Mouse (Mus musculus) ES-E14 (cell line): ENCODE data around the gene Hectd4. TPM values are rescaled to one million over a fixed set of nuclear protein-coding genes. Genes with fewer than 3 reads are reported as not detected.

Experiments
- DNase-seq: peaks from one replicate; pipeline ENCODE4 v3.0.0-alpha.2; 2013; ENCODE audit warnings: low read depth, low spot score
- H3K27ac ChIP-seq: 2 replicates; pipeline ENCODE4 v1.5.1; 2012; ENCODE audit warnings: low read depth, mild to moderate bottlenecking, low read length, moderate library complexity, mixed read lengths; ENCODE audit not compliant: poor library complexity, insufficient read depth, severe bottlenecking
- H3K36me3 ChIP-seq: 2 replicates; pipeline ENCODE4 v1.6.1; 2012; ENCODE audit warnings: mild to moderate bottlenecking, low read length, moderate library complexity, mixed read lengths; ENCODE audit not compliant: control insufficient read depth, poor library complexity, insufficient read depth, severe bottlenecking
- H3K4me1 ChIP-seq, 2 experiments: fragments of 150-350 bp in 1 of 2; sonication (generic) in 1 of 2; 2 replicates each; pipeline ENCODE4 v1.6.1; 2012; ENCODE audit warnings: low read length in 2 of 2, mild to moderate bottlenecking in 1 of 2, mixed read lengths in 1 of 2; ENCODE audit not compliant: control insufficient read depth in 2 of 2, insufficient read depth in 2 of 2, poor library complexity in 1 of 2
- H3K4me3 ChIP-seq, 2 experiments: fragments of 150-350 bp in 1 of 2; sonication (generic) in 1 of 2; 2 replicates each; pipeline ENCODE4 v1.5.1; 2012; ENCODE audit warnings: low read length in 2 of 2, low read depth in 1 of 2, mild to moderate bottlenecking in 1 of 2, mixed read lengths in 1 of 2; ENCODE audit not compliant: insufficient read depth in 1 of 2, poor library complexity in 1 of 2, severe bottlenecking in 1 of 2
- H3K9ac ChIP-seq: 2 replicates; pipeline ENCODE4 v1.6.1; 2012; ENCODE audit warnings: low read depth, mild to moderate bottlenecking, low read length, mixed read lengths; ENCODE audit not compliant: poor library complexity, insufficient read depth, severe bottlenecking
- H3K9me3 ChIP-seq: fragments of 150-350 bp; sonication (generic); 2 replicates; pipeline ENCODE4 v1.6.1; 2012; ENCODE audit warnings: low read depth, mild to moderate bottlenecking, low read length; ENCODE audit not compliant: control insufficient read depth, insufficient read depth
- CHD2 ChIP-seq: IDR thresholded peaks from 2 replicates; pipeline ENCODE4 v1.6.1; 2014; ENCODE audit warnings: mild to moderate bottlenecking, low read depth, low read length, inconsistent platforms
- HCFC1 ChIP-seq: IDR thresholded peaks from 2 replicates; pipeline ENCODE4 v1.6.1; 2012; ENCODE audit warnings: low read length, inconsistent platforms, borderline replicate concordance; ENCODE audit not compliant: insufficient read depth
- MAFK ChIP-seq: IDR thresholded peaks from 2 replicates; pipeline ENCODE4 v1.6.1; 2014; ENCODE audit warnings: mild to moderate bottlenecking, low read depth, low read length, inconsistent platforms; ENCODE audit not compliant: insufficient read depth
- ZC3H11A ChIP-seq: IDR thresholded peaks from 2 replicates; pipeline ENCODE4 v1.6.1; 2012; ENCODE audit warnings: low read depth, mild to moderate bottlenecking, inconsistent platforms, low read length, borderline replicate concordance
- ZNF384 ChIP-seq: IDR thresholded peaks from 2 replicates; pipeline ENCODE4 v1.6.1; 2012; ENCODE audit warnings: low read depth, low read length, inconsistent platforms
- in situ Hi-C, 2 experiments: fragments of 600-800 bp; cut with MboI; formaldehyde crosslinking; loops; one replicate each; pipeline ENCODE4 v1.15.1; 2025; ENCODE audit warnings: low sequenced_read_pairs in 2 of 2, inconsistent platforms in 1 of 2; ENCODE audit not compliant: unreplicated experiment in 2 of 2
- total RNA-seq: library from RNA; depleted of rRNA; stranded (reverse); fragments of 300-350 nt; gene quantifications from 2 replicates; pipeline ENCODE4 v1.2.3, GENCODE M21; 2012

The Hectd4 gene
- total RNA-seq, 1 experiment, result 14.2 TPM

- no peak for DNase-seq
- H3K9me3 ChIP-seq, result no peaks in the 10 kb centered on the region
- no peak overlapping the region for H3K4me3 ChIP-seq
- H3K36me3 ChIP-seq, result no peaks in the 10 kb centered on the region
- no peaks in the 10 kb centered on the region for H3K4me1 ChIP-seq
- H3K27ac ChIP-seq, result no peak overlapping the region
- H3K9ac ChIP-seq, result no peak overlapping the region
- no peak for TF ChIP-seq MAFK
- no peak for TF ChIP-seq ZNF384
- TF ChIP-seq HCFC1, result no peak
- no peak for TF ChIP-seq ZC3H11A
- no peak for TF ChIP-seq CHD2
- in situ Hi-C loops, result no loop called here
Measured at GRCm38 (mm10) chr5:121243676-121244364, 23.8 kb downstream of the Hectd4 start.

DNA sequence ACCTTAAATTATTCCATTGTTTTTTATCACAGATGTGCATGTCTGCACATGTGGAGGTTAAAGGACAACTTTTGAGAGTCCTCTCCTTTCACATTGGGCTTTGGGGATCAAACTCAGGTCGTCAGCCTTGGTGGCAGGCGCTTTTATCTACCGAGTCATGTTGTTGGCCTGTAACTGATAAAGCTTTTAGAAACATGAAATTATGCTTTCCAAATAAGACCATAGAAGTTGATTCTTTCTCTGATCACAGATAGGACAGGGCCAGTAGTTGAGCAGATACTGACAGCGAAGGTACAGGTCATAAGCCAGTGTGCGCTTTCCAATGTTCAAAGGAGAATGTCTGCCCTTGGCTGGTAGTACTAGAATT is 24.3 kb downstream of the Hectd4 start:
- Histone ChIP-seq H3K9ac (no peak overlapping the region), H3K36me3 (no peaks in the 10 kb centered on the region), H3K9me3 (no peaks in the 10 kb centered on the region), H3K4me3 (no peak overlapping the region), H3K4me1 (no peaks in the 10 kb centered on the region), H3K27ac (no peak overlapping the region)
- no peak for TF ChIP-seq CHD2
- TF ChIP-seq MAFK, result no peak
- no peak for TF ChIP-seq ZNF384
- no peak for TF ChIP-seq ZC3H11A
- no peak for TF ChIP-seq HCFC1
- no peak for DNase-seq
- in situ Hi-C loops, result no loop called here

- no peak overlapping the region for H3K27ac ChIP-seq
- no peaks in the 10 kb centered on the region for H3K9me3 ChIP-seq
- TF ChIP-seq ZNF384 (no peak), ZC3H11A (no peak), CHD2 (no peak), MAFK (no peak), HCFC1 (no peak)
- H3K4me1 ChIP-seq, result no peaks in the 10 kb centered on the region
- DNase-seq, result no peak
- H3K4me3 ChIP-seq, result no peak overlapping the region
- H3K36me3 ChIP-seq, result no peaks in the 10 kb centered on the region
- no peak overlapping the region for H3K9ac ChIP-seq
- in situ Hi-C loops, result no loop called here
Measured at GRCm38 (mm10) chr5:121245201-121245600, 25.2 kb downstream of the Hectd4 start.

GRCm38 (mm10) chr5:121248766-121249394 is 28.9 kb downstream of the Hectd4 start:
- Histone ChIP-seq H3K9ac (no peak overlapping the region), H3K4me1 (no peaks in the 10 kb centered on the region), H3K9me3 (no peaks in the 10 kb centered on the region), H3K4me3 (no peak overlapping the region), H3K36me3 (no peaks in the 10 kb centered on the region), H3K27ac (no peak overlapping the region)
- in situ Hi-C loops, result no loop called here
- no peak for DNase-seq
- TF ChIP-seq ZNF384 (no peak), MAFK (no peak), HCFC1 (no peak), ZC3H11A (no peak), CHD2 (no peak)
